Mouse (Mus musculus): ENCODE results near the gene Jund. TPM values are rescaled to one million over a fixed set of nuclear protein-coding genes. Genes with fewer than 3 reads are reported as not detected.

Gene Jund
- polyA plus RNA-seq, 1 experiment: 246 TPM

GRCm38 (mm10) chr8:70748246-70749096, 49.7 kb downstream of the Jund start:
- Histone ChIP-seq H3K36me3 (ENCODE audit: control insufficient read depth, insufficient read depth) (no peaks in the 10 kb centered on the region), H3K4me3 (no peak overlapping the region), H3ac (ENCODE audit: control insufficient read depth, insufficient read length) (no peak overlapping the region), H3K4me2 (ENCODE audit: low read depth) (no peak overlapping the region), H3K79me2 (ENCODE audit: control insufficient read depth, insufficient read depth) (no peaks in the 10 kb centered on the region), H3K27me3 (ENCODE audit: control insufficient read depth, insufficient read depth, insufficient read length) (peaks cover 29% of the 10 kb centered on the region)
- no peak for TF ChIP-seq E2F4 (IDR thresholded peaks at IDR 0.05; ENCODE audit: insufficient read depth)
- no peak for TF ChIP-seq USF1 (IDR thresholded peaks at IDR 0.05; ENCODE audit: low read depth)
- TF ChIP-seq TCF3 (IDR thresholded peaks at IDR 0.05; ENCODE audit: insufficient read length, low read depth): no peak
- no peak for TF ChIP-seq MYOG (IDR thresholded peaks at IDR 0.05; ENCODE audit: control insufficient read depth in 1 of 3, insufficient read depth in 1 of 3, insufficient read length in 2 of 3, low read depth in 2 of 3)
- TF ChIP-seq CEBPB (IDR thresholded peaks at IDR 0.05; ENCODE audit: insufficient read depth, poor library complexity, severe bottlenecking): no peak
- no peak for TF ChIP-seq MYOD1 (IDR thresholded peaks at IDR 0.05; ENCODE audit: control insufficient read depth in 1 of 3, insufficient read length in 2 of 3, low read depth in 2 of 3)
- no peak for TF ChIP-seq POLR2A (IDR thresholded peaks at IDR 0.05; ENCODE audit: insufficient read length, low read depth)
- no peak for TF ChIP-seq REST (IDR thresholded peaks at IDR 0.05; ENCODE audit: insufficient read depth, insufficient read length)
- no peak for TF ChIP-seq MAX (IDR thresholded peaks at IDR 0.05; ENCODE audit: low read depth)
- TF ChIP-seq TCF12 (IDR thresholded peaks at IDR 0.05; ENCODE audit: insufficient read depth, poor library complexity, severe bottlenecking): no peak

- H3K27me3 ChIP-seq (ENCODE audit: control insufficient read depth, insufficient read depth, insufficient read length): peaks cover 23% of the 10 kb centered on the region
- TF ChIP-seq E2F4 (IDR thresholded peaks at IDR 0.05; ENCODE audit: insufficient read depth): no peak
- no peak for TF ChIP-seq USF1 (IDR thresholded peaks at IDR 0.05; ENCODE audit: low read depth)
- TF ChIP-seq TCF3 (IDR thresholded peaks at IDR 0.05; ENCODE audit: insufficient read length, low read depth): no peak
- no peak for TF ChIP-seq MYOG (IDR thresholded peaks at IDR 0.05; ENCODE audit: control insufficient read depth in 1 of 3, insufficient read depth in 1 of 3, insufficient read length in 2 of 3, low read depth in 2 of 3)
- TF ChIP-seq MYOD1 (IDR thresholded peaks at IDR 0.05; ENCODE audit: control insufficient read depth in 1 of 3, insufficient read length in 2 of 3, low read depth in 2 of 3): no peak
- TF ChIP-seq MAX (IDR thresholded peaks at IDR 0.05; ENCODE audit: low read depth): no peak
- no peak for TF ChIP-seq POLR2A (IDR thresholded peaks at IDR 0.05; ENCODE audit: insufficient read length, low read depth)
- TF ChIP-seq POLR2AphosphoS2 (IDR thresholded peaks at IDR 0.05; ENCODE audit: insufficient read length, low read depth): no peak
- TF ChIP-seq CEBPB (IDR thresholded peaks at IDR 0.05; ENCODE audit: insufficient read depth, poor library complexity, severe bottlenecking): no peak
- TF ChIP-seq SRF (IDR thresholded peaks at IDR 0.05; ENCODE audit: control insufficient read depth, insufficient read length, low read depth): no peak
- TF ChIP-seq TCF12 (IDR thresholded peaks at IDR 0.05; ENCODE audit: insufficient read depth, poor library complexity, severe bottlenecking): no peak
- no peak for TF ChIP-seq REST (IDR thresholded peaks at IDR 0.05; ENCODE audit: insufficient read depth, insufficient read length)
- H3K79me2 ChIP-seq (ENCODE audit: control insufficient read depth, insufficient read depth): no peaks in the 10 kb centered on the region
- H3K4me3 ChIP-seq: no peak overlapping the region
- H3K4me2 ChIP-seq (ENCODE audit: low read depth): no peak overlapping the region
- no peak overlapping the region for H3ac ChIP-seq (ENCODE audit: control insufficient read depth, insufficient read length)
- no peaks in the 10 kb centered on the region for H3K36me3 ChIP-seq (ENCODE audit: control insufficient read depth, insufficient read depth)
Measured at GRCm38 (mm10) chr8:70749097-70749674, 50.4 kb downstream of the Jund start.

Other genes with a start within 250 kb of the Jund start
- gene Klhl26, start 222.0 kb upstream of the Jund start, polyA plus RNA-seq (2012; fragmentation: generic; extraction: Trizol): 32.5 TPM
- gene Tmem59l, start 211.6 kb upstream of the Jund start, polyA plus RNA-seq (2012; fragmentation: generic; extraction: Trizol): 0.04 TPM
- 99.1 TPM for gene Crlf1, start 205.8 kb upstream of the Jund start, polyA plus RNA-seq (2012; fragmentation: generic; extraction: Trizol)
- gene Rex1bd, start 192.2 kb upstream of the Jund start, polyA plus RNA-seq (2012; fragmentation: generic; extraction: Trizol): 259 TPM
- gene Uba52, start 188.1 kb upstream of the Jund start, polyA plus RNA-seq (2012; fragmentation: generic; extraction: Trizol): 2,253 TPM
- gene Fkbp8, start 171.2 kb upstream of the Jund start, polyA plus RNA-seq (2012; fragmentation: generic; extraction: Trizol): 329 TPM
- 73.8 TPM for gene Kxd1, start 171.0 kb upstream of the Jund start, polyA plus RNA-seq (2012; fragmentation: generic; extraction: Trizol)
- gene Ell, start 159.5 kb upstream of the Jund start, polyA plus RNA-seq (2012; fragmentation: generic; extraction: Trizol): 12.7 TPM
- 40.4 TPM for gene Isyna1, start 104.6 kb upstream of the Jund start, polyA plus RNA-seq (2012; fragmentation: generic; extraction: Trizol)
- gene Ssbp4, start 90.1 kb upstream of the Jund start, polyA plus RNA-seq (2012; fragmentation: generic; extraction: Trizol): 133 TPM
- gene Lrrc25, start 82.8 kb upstream of the Jund start, polyA plus RNA-seq (2012; fragmentation: generic; extraction: Trizol): not detected
- 54.1 TPM for gene Gdf15, start 66.5 kb upstream of the Jund start, polyA plus RNA-seq (2012; fragmentation: generic; extraction: Trizol)
- 38.5 TPM for gene Pgpep1, start 38.6 kb upstream of the Jund start, polyA plus RNA-seq (2012; fragmentation: generic; extraction: Trizol)
- 178 TPM for gene Lsm4, start 25.7 kb upstream of the Jund start, polyA plus RNA-seq (2012; fragmentation: generic; extraction: Trizol)
- gene Iqcn, start 4.5 kb downstream of the Jund start, polyA plus RNA-seq (2012; fragmentation: generic; extraction: Trizol): 0.02 TPM
- gene Gm3336, start 19.6 kb downstream of the Jund start, polyA plus RNA-seq (2012; fragmentation: generic; extraction: Trizol): 0.23 TPM
- gene Pde4c, start 24.8 kb downstream of the Jund start, polyA plus RNA-seq (2012; fragmentation: generic; extraction: Trizol): 0.10 TPM
- gene Rab3a, start 55.7 kb downstream of the Jund start, polyA plus RNA-seq (2012; fragmentation: generic; extraction: Trizol): 34.9 TPM
- gene Mpv17l2, start 62.0 kb downstream of the Jund start, polyA plus RNA-seq (2012; fragmentation: generic; extraction: Trizol): 73.0 TPM
- 130 TPM for gene Pik3r2, start 77.8 kb downstream of the Jund start, polyA plus RNA-seq (2012; fragmentation: generic; extraction: Trizol)
- 31.7 TPM for gene Mast3, start 106.1 kb downstream of the Jund start, polyA plus RNA-seq (2012; fragmentation: generic; extraction: Trizol)
- gene Il12rb1, start 109.5 kb downstream of the Jund start, polyA plus RNA-seq (2012; fragmentation: generic; extraction: Trizol): 6.5 TPM
- gene Arrdc2, start 140.8 kb downstream of the Jund start, polyA plus RNA-seq (2012; fragmentation: generic; extraction: Trizol): 5.8 TPM
- 11.9 TPM for gene Kcnn1, start 164.3 kb downstream of the Jund start, polyA plus RNA-seq (2012; fragmentation: generic; extraction: Trizol)
- gene Ccdc124, start 175.0 kb downstream of the Jund start, polyA plus RNA-seq (2012; fragmentation: generic; extraction: Trizol): 141 TPM
- gene Slc5a5, start 193.8 kb downstream of the Jund start, polyA plus RNA-seq (2012; fragmentation: generic; extraction: Trizol): 3.0 TPM
- gene Rpl18a, start 198.5 kb downstream of the Jund start, polyA plus RNA-seq (2012; fragmentation: generic; extraction: Trizol): 5,695 TPM
- 62.0 TPM for gene Map1s, start 207.0 kb downstream of the Jund start, polyA plus RNA-seq (2012; fragmentation: generic; extraction: Trizol)